Mouse (Mus musculus) midbrain, embryonic 15.5 days (tissue): Measurements from ENCODE around the gene Arhgef10l. TPM values are rescaled to one million over a fixed set of nuclear protein-coding genes. Genes with fewer than 3 reads are reported as not detected.
A peak's percentile ranks its signal among the peaks of the same experiment; 100 is the strongest.
"Not testable (repeated sequence)": the region's sequence is repeated elsewhere in the genome, so short reads cannot be mapped to it uniquely, and the experiment has no call there.

Source experiments
- ATAC-seq: fragments of 200-750 bp; cut with Nextera tagmentation; replicated peaks from 2 replicates; pipeline ENCODE4 v1.8.0; 2017; ENCODE audit warnings: moderate TSS enrichment
- H3K27ac ChIP-seq: fragments of 300-500 bp; sonication (generic); 2 replicates; pipeline ENCODE4 v1.5.1; 2015; ENCODE audit warnings: mild to moderate bottlenecking, inconsistent platforms
- H3K27me3 ChIP-seq: fragments of 300-500 bp; sonication (generic); replicated peaks from 2 replicates; pipeline ENCODE4 v1.6.1; 2015; ENCODE audit warnings: inconsistent platforms
- H3K36me3 ChIP-seq: fragments of 300-500 bp; sonication (generic); replicated peaks from 2 replicates; pipeline ENCODE4 v1.6.1; 2015; ENCODE audit warnings: inconsistent platforms
- H3K4me1 ChIP-seq: fragments of 300-500 bp; sonication (generic); 2 replicates; pipeline ENCODE4 v1.6.1; 2015; ENCODE audit warnings: inconsistent platforms
- H3K4me2 ChIP-seq: fragments of 300-500 bp; sonication (generic); 2 replicates; pipeline ENCODE4 v1.6.1; 2015; ENCODE audit warnings: inconsistent platforms, mild to moderate bottlenecking, moderate library complexity
- H3K4me3 ChIP-seq: fragments of 300-500 bp; sonication (generic); 2 replicates; pipeline ENCODE4 v1.5.1; 2015; ENCODE audit warnings: mild to moderate bottlenecking, inconsistent platforms
- H3K9ac ChIP-seq: fragments of 300-500 bp; sonication (generic); 2 replicates; pipeline ENCODE4 v1.6.1; 2015; ENCODE audit warnings: mild to moderate bottlenecking, inconsistent platforms
- H3K9me3 ChIP-seq: fragments of 300-500 bp; sonication (generic); 2 replicates; pipeline ENCODE4 v1.6.1; 2016; ENCODE audit warnings: inconsistent platforms
- WGBS: fragments of 180-500 bp; shearing (Covaris S2); methylation state at CpG from one replicate; pipeline ENCODE4 v1.1.7; 2015; ENCODE audit warnings: mixed read lengths; 5-methylcytosine and 5-hydroxymethylcytosine counted together
- polyA plus RNA-seq: library from polyadenylated mRNA; unstranded; fragments of >200 nt; fragmentation: Nextera tagmentation; extraction: Ambion mirVana; gene quantifications from 2 replicates; pipeline ENCODE4 v1.2.1, GENCODE M21; 2015

Gene Arhgef10l
- polyA plus RNA-seq, 1 experiment from 2014 or later = 30.7 TPM

GRCm38 (mm10) chr4:140582390-140583088, 83.3 kb downstream of the Arhgef10l start:
- no peaks in the 10 kb centered on the region for H3K9me3 ChIP-seq
- no peak for ATAC-seq
- no peak overlapping the region for H3K9ac ChIP-seq
- no peaks in the 10 kb centered on the region for H3K27me3 ChIP-seq
- no peak overlapping the region for H3K27ac ChIP-seq
- 87% methylated on average over 15 of the region's 15 CpGs for WGBS
- H3K4me2 ChIP-seq = no peak overlapping the region
- H3K36me3 ChIP-seq = peaks cover 25% of the 10 kb centered on the region
- H3K4me3 ChIP-seq = no peak overlapping the region
- H3K4me1 ChIP-seq = peaks cover 3% of the 10 kb centered on the region; the same call in 1 of the 2 replicates

- H3K4me3 ChIP-seq = no peak overlapping the region
- no peak overlapping the region for H3K9ac ChIP-seq
- no peak for ATAC-seq
- peaks cover 3% of the 10 kb centered on the region; the same call in 1 of the 2 replicates for H3K4me1 ChIP-seq
- 77% methylated on average over 23 of the region's 23 CpGs for WGBS
- H3K27me3 ChIP-seq = no peaks in the 10 kb centered on the region
- H3K27ac ChIP-seq = no peak overlapping the region
- H3K4me2 ChIP-seq = no peak overlapping the region
- no peaks in the 10 kb centered on the region for H3K9me3 ChIP-seq
- H3K36me3 ChIP-seq = peaks cover 27% of the 10 kb centered on the region
Observed at GRCm38 (mm10) chr4:140581730-140582389, 84.0 kb downstream of the Arhgef10l start.

GRCm38 (mm10) chr4:140581341-140581729, 84.5 kb downstream of the Arhgef10l start:
- Histone ChIP-seq H3K4me1 (peaks cover 3% of the 10 kb centered on the region; the same call in 1 of the 2 replicates), H3K9me3 (no peaks in the 10 kb centered on the region), H3K4me3 (no peak overlapping the region), H3K9ac (no peak overlapping the region), H3K27ac (0 out of 2 replicates have a peak overlapping the region, but pooled peaks have one; percentile 11), H3K36me3 (peaks cover 32% of the 10 kb centered on the region), H3K4me2 (no peak overlapping the region), H3K27me3 (no peaks in the 10 kb centered on the region)
- 74% methylated on average over 16 of the region's 16 CpGs for WGBS
- no peak for ATAC-seq

- Histone ChIP-seq H3K27me3 (no peaks in the 10 kb centered on the region), H3K4me2 (no peak overlapping the region), H3K36me3 (peaks cover 36% of the 10 kb centered on the region), H3K9ac (no peak overlapping the region), H3K4me3 (no peak overlapping the region), H3K27ac (0 out of 2 replicates have a peak overlapping the region, but pooled peaks have one; percentile 11), H3K9me3 (no peaks in the 10 kb centered on the region), H3K4me1 (peaks cover 3% of the 10 kb centered on the region; the same call in 1 of the 2 replicates)
- no peak for ATAC-seq
- WGBS = 95% methylated on average over 4 of the region's 4 CpGs
Observed at GRCm38 (mm10) chr4:140580866-140581265, 84.9 kb downstream of the Arhgef10l start.

- Histone ChIP-seq H3K27me3 (no peaks in the 10 kb centered on the region), H3K4me3 (no peak overlapping the region), H3K36me3 (peaks cover 42% of the 10 kb centered on the region), H3K27ac (no peak overlapping the region), H3K9ac (no peak overlapping the region), H3K4me2 (no peak overlapping the region), H3K9me3 (no peaks in the 10 kb centered on the region), H3K4me1 (peaks cover 3% of the 10 kb centered on the region; the same call in 1 of the 2 replicates)
- 85% methylated on average over 8 of the region's 8 CpGs for WGBS
- no peak for ATAC-seq
Observed at GRCm38 (mm10) chr4:140579576-140579975, 86.2 kb downstream of the Arhgef10l start.

- Histone ChIP-seq H3K4me1 (peaks cover 3% of the 10 kb centered on the region; the same call in 1 of the 2 replicates), H3K4me2 (no peak overlapping the region), H3K9ac (no peak overlapping the region), H3K9me3 (no peaks in the 10 kb centered on the region), H3K36me3 (peaks cover 42% of the 10 kb centered on the region), H3K4me3 (no peak overlapping the region), H3K27ac (no peak overlapping the region), H3K27me3 (no peaks in the 10 kb centered on the region)
- 97% methylated on average over 13 of the region's 13 CpGs for WGBS
- no peak for ATAC-seq
Observed at GRCm38 (mm10) chr4:140579149-140579548, 86.7 kb downstream of the Arhgef10l start.

GRCm38 (mm10) chr4:140576628-140577027, 89.2 kb downstream of the Arhgef10l start:
- no peak for ATAC-seq
- Histone ChIP-seq H3K9ac (no peak overlapping the region), H3K4me2 (no peak overlapping the region), H3K9me3 (no peaks in the 10 kb centered on the region), H3K4me3 (no peak overlapping the region), H3K27ac (no peak overlapping the region), H3K36me3 (peaks cover 42% of the 10 kb centered on the region), H3K27me3 (no peaks in the 10 kb centered on the region), H3K4me1 (peaks cover 3% of the 10 kb centered on the region; the same call in 1 of the 2 replicates)
- WGBS = 98% methylated on average over 16 of the region's 16 CpGs

- not testable (repeated sequence) for ATAC-seq, H3K4me1 ChIP-seq, H3K4me2 ChIP-seq, H3K4me3 ChIP-seq, H3K9me3 ChIP-seq, H3K27ac ChIP-seq, H3K9ac ChIP-seq, H3K27me3 ChIP-seq
- H3K36me3 ChIP-seq = peaks cover 43% of the 10 kb centered on the region
- 89% methylated on average over 7 of the region's 7 CpGs for WGBS
Observed at GRCm38 (mm10) chr4:140574863-140575262, 90.9 kb downstream of the Arhgef10l start.

GRCm38 (mm10) chr4:140572376-140572775, 93.4 kb downstream of the Arhgef10l start:
- Histone ChIP-seq H3K4me1 (no peaks in the 10 kb centered on the region), H3K36me3 (peaks cover 44% of the 10 kb centered on the region), H3K27me3 (no peaks in the 10 kb centered on the region), H3K9ac (no peak overlapping the region), H3K9me3 (no peaks in the 10 kb centered on the region), H3K27ac (no peak overlapping the region), H3K4me3 (no peak overlapping the region), H3K4me2 (no peak overlapping the region)
- 82% methylated on average over 17 of the region's 17 CpGs for WGBS
- ATAC-seq = no peak

GRCm38 (mm10) chr4:140569394-140569793, 96.4 kb downstream of the Arhgef10l start:
- 82% methylated on average over 2 of the region's 2 CpGs for WGBS

GRCm38 (mm10) chr4:140567911-140568480, 97.8 kb downstream of the Arhgef10l start:
- no peak for ATAC-seq
- H3K9me3 ChIP-seq = no peaks in the 10 kb centered on the region
- H3K27me3 ChIP-seq = no peaks in the 10 kb centered on the region
- H3K4me2 ChIP-seq = no peak overlapping the region
- peaks cover 55% of the 10 kb centered on the region for H3K36me3 ChIP-seq
- H3K9ac ChIP-seq = no peak overlapping the region
- 97% methylated on average over 11 of the region's 11 CpGs for WGBS
- no peak overlapping the region for H3K27ac ChIP-seq
- no peaks in the 10 kb centered on the region for H3K4me1 ChIP-seq
- H3K4me3 ChIP-seq = no peak overlapping the region

More at GRCm38 (mm10) chr4:140569394-140569793, 96.4 kb downstream of the Arhgef10l start:
- Histone ChIP-seq H3K4me3 (no peak overlapping the region), H3K27ac (no peak overlapping the region), H3K4me2 (no peak overlapping the region), H3K9ac (no peak overlapping the region), H3K4me1 (no peaks in the 10 kb centered on the region), H3K36me3 (peaks cover 54% of the 10 kb centered on the region), H3K9me3 (no peaks in the 10 kb centered on the region), H3K27me3 (no peaks in the 10 kb centered on the region)
- no peak for ATAC-seq

GRCm38 (mm10) chr4:140566785-140567184, 99.0 kb downstream of the Arhgef10l start:
- no peaks in the 10 kb centered on the region for H3K9me3 ChIP-seq
- no peak overlapping the region for H3K27ac ChIP-seq
- H3K27me3 ChIP-seq = no peaks in the 10 kb centered on the region
- H3K9ac ChIP-seq = no peak overlapping the region
- H3K4me2 ChIP-seq = no peak overlapping the region
- no peaks in the 10 kb centered on the region for H3K4me1 ChIP-seq
- no peak overlapping the region for H3K4me3 ChIP-seq
- peaks cover 66% of the 10 kb centered on the region for H3K36me3 ChIP-seq
- 93% methylated on average over 14 of the region's 14 CpGs for WGBS
- ATAC-seq = no peak
